Mouse (Mus musculus): ENCODE results near the gene R3hdm2.

DNA sequence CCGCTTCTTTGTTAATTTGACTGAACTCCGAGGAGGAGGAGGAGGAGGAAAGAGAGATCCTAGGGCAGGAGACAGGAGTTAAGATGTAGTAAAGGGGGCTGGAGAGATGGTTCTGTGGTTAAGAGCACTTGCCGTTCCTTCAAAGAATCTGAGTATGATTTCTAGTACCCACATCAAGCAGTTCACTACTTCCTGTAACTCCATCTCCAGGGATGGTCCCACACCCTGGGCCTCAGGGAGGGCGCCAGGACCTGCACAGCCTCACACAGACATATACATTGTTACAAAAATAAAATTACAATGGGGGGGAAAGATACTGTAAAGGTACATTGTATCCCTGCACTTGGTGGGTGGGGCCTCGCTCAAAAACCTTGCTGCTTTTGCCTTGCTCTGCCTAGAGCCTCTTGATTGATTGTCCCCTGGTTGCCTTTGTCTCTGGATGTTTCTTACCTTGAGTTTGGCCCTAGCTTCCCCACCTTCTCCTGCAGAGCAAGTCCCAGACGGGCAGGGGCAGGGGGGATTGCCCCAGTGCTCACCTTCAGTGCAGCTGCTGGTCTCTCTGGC lies 42.5 kb upstream of the R3hdm2 start:
- TF ChIP-seq POLR2A (IDR thresholded peaks at IDR 0.05; ENCODE audit: control insufficient read depth, extremely low read depth, insufficient read depth, low read length, poor library complexity), result no peak
- TF ChIP-seq CTCF (IDR thresholded peaks at IDR 0.05; ENCODE audit: borderline replicate concordance, control insufficient read depth, extremely low read depth, insufficient read depth, low read length, poor library complexity), result no peak

Measured in thymus, adult 2 months (tissue).